Mouse (Mus musculus) intestine, embryonic 14.5 days (tissue): ENCODE measurements around the gene Lpcat3. TPM values are rescaled to one million over a fixed set of nuclear protein-coding genes. Genes with fewer than 3 reads are reported as not detected.
"Not testable (repeated sequence)": the region's sequence is repeated elsewhere in the genome, so short reads cannot be mapped to it uniquely, and the experiment has no call there.

Experiments
- ATAC-seq: fragments of 200-750 bp; cut with Nextera tagmentation; replicated peaks from 2 replicates; pipeline ENCODE4 v1.8.0; 2017; ENCODE audit warnings: low read depth, moderate number of reproducible peaks, moderate TSS enrichment, moderate library complexity; ENCODE audit not compliant: low FRiP score, low TSS enrichment
- DNase-seq: peaks from one replicate; pipeline ENCODE4 v3.0.0-alpha.2; 2018; ENCODE audit warnings: low spot score
- H3K27ac ChIP-seq: fragments of 300-500 bp; sonication (generic); 2 replicates; pipeline ENCODE4 v1.5.1; 2014; ENCODE audit warnings: low read depth, mild to moderate bottlenecking, control low read depth
- H3K27me3 ChIP-seq: fragments of 300-500 bp; sonication (generic); replicated peaks from 2 replicates; pipeline ENCODE4 v1.6.1; 2014; ENCODE audit warnings: low read length, control low read depth; ENCODE audit not compliant: control insufficient read depth, insufficient read depth
- H3K36me3 ChIP-seq: fragments of 300-500 bp; sonication (generic); 2 replicates; pipeline ENCODE4 v1.6.1; 2014; ENCODE audit warnings: low read length, control low read depth; ENCODE audit not compliant: control insufficient read depth, insufficient read depth
- H3K4me1 ChIP-seq: fragments of 300-500 bp; sonication (generic); replicated peaks from 2 replicates; pipeline ENCODE4 v1.6.1; 2014; ENCODE audit warnings: low read length, control low read depth, mixed read lengths; ENCODE audit not compliant: control insufficient read depth, insufficient read depth
- H3K4me2 ChIP-seq: fragments of 300-500 bp; sonication (generic); 2 replicates; pipeline ENCODE4 v1.6.1; 2014; ENCODE audit warnings: low read length
- H3K4me3 ChIP-seq: fragments of 300-500 bp; sonication (generic); 2 replicates; pipeline ENCODE4 v1.5.1; 2014; ENCODE audit warnings: low read depth, low read length, control low read depth, mixed read lengths
- H3K9ac ChIP-seq: fragments of 300-500 bp; sonication (generic); 2 replicates; pipeline ENCODE4 v1.6.1; 2014; ENCODE audit warnings: mild to moderate bottlenecking, low read length
- H3K9me3 ChIP-seq: fragments of 300-500 bp; sonication (generic); 2 replicates; pipeline ENCODE4 v1.6.1; 2016; ENCODE audit warnings: low read length, control low read depth; ENCODE audit not compliant: control insufficient read depth
- WGBS: fragments of 180-500 bp; shearing (Covaris S2); extraction: QIAGEN DNeasy Blood & Tissue Kit; methylation state at CpG from one replicate; pipeline ENCODE4 v1.1.7; 2014; 5-methylcytosine and 5-hydroxymethylcytosine counted together
- polyA plus RNA-seq: library from polyadenylated mRNA; unstranded; fragments of >200 nt; fragmentation: Nextera tagmentation; extraction: Ambion mirVana; gene quantifications from 2 replicates; pipeline ENCODE4 v1.2.1, GENCODE M21; 2014

Gene Lpcat3
- polyA plus RNA-seq, 1 experiment from 2014 or later, result 79.8 TPM

GRCm38 (mm10) chr6:124683591-124684417 lies 21.0 kb downstream of the Lpcat3 start:
- H3K9ac ChIP-seq, result no peak overlapping the region
- no peaks in the 10 kb centered on the region for H3K36me3 ChIP-seq
- no peaks in the 10 kb centered on the region for H3K27me3 ChIP-seq
- DNase-seq, result no peak
- no peak overlapping the region for H3K27ac ChIP-seq
- H3K4me2 ChIP-seq, result no peak overlapping the region
- no peak; the same call in 1 of the 2 replicates for ATAC-seq
- no peaks in the 10 kb centered on the region for H3K9me3 ChIP-seq
- H3K4me3 ChIP-seq, result no peak overlapping the region
- H3K4me1 ChIP-seq, result no peaks in the 10 kb centered on the region
- WGBS, result 72% methylated on average over 14 of the region's 14 CpGs

DNA sequence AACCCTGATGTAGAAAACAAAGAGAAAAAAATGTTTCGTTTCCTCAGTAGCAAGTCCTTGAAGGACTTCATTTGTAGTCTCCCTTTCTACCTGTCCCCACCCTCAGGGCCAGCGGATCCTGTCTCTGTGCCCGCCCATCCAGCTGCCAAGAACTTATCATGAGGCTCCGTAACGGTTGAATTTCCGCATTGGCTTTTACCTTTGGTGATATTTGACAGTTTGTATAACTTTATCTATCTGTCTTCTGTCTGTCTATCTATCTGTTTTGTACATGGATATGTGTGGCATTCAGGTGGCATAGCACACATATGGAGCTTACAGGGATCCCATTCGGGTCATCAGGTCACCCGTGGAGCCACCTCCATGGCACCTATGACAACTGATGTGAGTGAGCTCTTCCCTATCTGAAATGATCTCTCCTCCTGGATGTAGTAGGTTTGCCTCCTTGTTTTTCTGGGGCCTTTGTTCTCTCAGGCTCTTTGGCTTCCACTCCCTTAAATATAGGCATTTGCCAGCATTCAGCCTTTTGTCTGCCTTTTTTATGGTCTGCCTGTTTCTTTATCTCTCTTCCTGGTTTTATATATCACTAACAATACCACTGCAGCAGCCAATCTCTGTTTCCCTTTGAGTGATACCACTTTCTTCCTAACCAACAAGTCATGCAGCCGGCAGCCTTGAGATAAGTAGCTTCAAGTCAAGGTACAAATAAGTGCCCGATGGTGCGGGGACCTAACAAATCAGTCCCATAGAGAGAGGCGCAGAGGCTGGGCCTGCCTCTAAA lies 23.0 kb downstream of the Lpcat3 start:
- ATAC-seq, result peak; percentile 51
- Histone ChIP-seq H3K9ac (no peak overlapping the region), H3K27me3 (no peaks in the 10 kb centered on the region), H3K4me1 (no peaks in the 10 kb centered on the region), H3K36me3 (no peaks in the 10 kb centered on the region), H3K27ac (peak overlapping the region; percentile 62; the same call in 1 of the 2 replicates), H3K4me3 (no peak overlapping the region), H3K9me3 (no peaks in the 10 kb centered on the region), H3K4me2 (no peak overlapping the region)
- 82% methylated on average over 12 of the region's 12 CpGs for WGBS
- no peak for DNase-seq

DNA sequence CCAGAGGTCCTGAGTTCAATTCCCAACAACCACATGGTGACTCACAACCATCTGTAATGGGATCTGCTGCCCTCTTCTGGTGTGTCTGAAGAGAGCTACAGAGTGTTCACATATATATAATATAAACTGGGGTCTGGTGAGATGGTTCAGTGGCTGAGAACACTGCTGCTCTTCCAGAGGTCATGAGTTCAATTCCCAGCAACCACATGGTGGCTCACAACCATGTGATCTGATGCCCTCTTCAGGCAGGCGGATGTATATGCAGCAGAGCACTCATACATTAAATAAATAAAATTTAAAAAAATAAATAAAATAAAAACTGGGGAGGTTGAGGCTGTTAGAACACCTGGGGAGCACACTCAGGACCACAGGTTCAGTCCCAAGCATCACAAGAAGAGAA lies 23.8 kb downstream of the Lpcat3 start:
- WGBS, result 83% methylated on average over 1 of the region's 1 CpGs
- H3K27ac ChIP-seq, result peak overlapping the region; percentile 62; the same call in 1 of the 2 replicates

GRCm38 (mm10) chr6:124688151-124688758 lies 25.4 kb downstream of the Lpcat3 start:
- no peak overlapping the region for H3K9ac ChIP-seq
- 0 out of 2 replicates have a peak, but pooled peaks cover 2% of the 10 kb centered on the region for H3K4me1 ChIP-seq
- H3K4me3 ChIP-seq, result no peak overlapping the region
- DNase-seq, result no peak
- H3K9me3 ChIP-seq, result no peaks in the 10 kb centered on the region
- no peak for ATAC-seq
- no peak overlapping the region for H3K27ac ChIP-seq
- 77% methylated on average over 8 of the region's 8 CpGs for WGBS
- H3K36me3 ChIP-seq, result no peaks in the 10 kb centered on the region
- no peak overlapping the region for H3K4me2 ChIP-seq
- H3K27me3 ChIP-seq, result no peaks in the 10 kb centered on the region

More for the DNA sequence above, 23.8 kb downstream of the Lpcat3 start:
- not testable (repeated sequence) for DNase-seq, H3K9me3 ChIP-seq, H3K4me2 ChIP-seq, H3K4me1 ChIP-seq, H3K4me3 ChIP-seq, H3K36me3 ChIP-seq, H3K27me3 ChIP-seq, ATAC-seq, H3K9ac ChIP-seq

DNA sequence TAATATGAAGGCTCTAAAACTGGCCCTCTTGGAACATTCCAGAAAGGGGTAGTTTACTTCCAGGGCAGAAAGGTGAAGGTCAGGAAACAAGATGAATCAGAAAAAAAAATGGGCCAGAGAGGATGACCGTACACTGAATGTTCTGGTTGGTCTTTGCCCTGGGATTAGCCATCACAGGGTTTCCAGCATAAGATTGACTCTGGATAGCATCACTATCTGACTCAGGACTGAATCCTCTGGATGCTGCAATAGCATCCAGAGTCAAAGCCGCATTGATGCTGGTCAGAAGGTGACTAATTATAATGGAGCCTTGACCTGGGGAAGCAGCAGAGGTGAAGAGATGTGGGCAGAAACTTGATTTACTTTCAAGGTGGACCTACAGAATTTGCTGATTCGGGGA lies 26.2 kb downstream of the Lpcat3 start:
- DNase-seq, result no peak
- ATAC-seq, result no peak
- Histone ChIP-seq H3K36me3 (no peaks in the 10 kb centered on the region), H3K4me3 (no peak overlapping the region), H3K9ac (no peak overlapping the region), H3K4me1 (0 out of 2 replicates have a peak, but pooled peaks cover 5% of the 10 kb centered on the region), H3K27ac (no peak overlapping the region), H3K9me3 (no peaks in the 10 kb centered on the region), H3K4me2 (no peak overlapping the region), H3K27me3 (no peaks in the 10 kb centered on the region)
- 85% methylated on average over 3 of the region's 3 CpGs for WGBS

GRCm38 (mm10) chr6:124690517-124690916 lies 27.7 kb downstream of the Lpcat3 start:
- no peak for ATAC-seq
- no peaks in the 10 kb centered on the region for H3K36me3 ChIP-seq
- WGBS, result 95% methylated on average over 3 of the region's 3 CpGs
- peaks cover 10% of the 10 kb centered on the region for H3K4me1 ChIP-seq
- H3K4me3 ChIP-seq, result no peak overlapping the region
- DNase-seq, result no peak
- H3K4me2 ChIP-seq, result no peak overlapping the region
- no peaks in the 10 kb centered on the region for H3K27me3 ChIP-seq
- no peak overlapping the region for H3K9ac ChIP-seq
- no peaks in the 10 kb centered on the region for H3K9me3 ChIP-seq
- no peak overlapping the region for H3K27ac ChIP-seq

DNA sequence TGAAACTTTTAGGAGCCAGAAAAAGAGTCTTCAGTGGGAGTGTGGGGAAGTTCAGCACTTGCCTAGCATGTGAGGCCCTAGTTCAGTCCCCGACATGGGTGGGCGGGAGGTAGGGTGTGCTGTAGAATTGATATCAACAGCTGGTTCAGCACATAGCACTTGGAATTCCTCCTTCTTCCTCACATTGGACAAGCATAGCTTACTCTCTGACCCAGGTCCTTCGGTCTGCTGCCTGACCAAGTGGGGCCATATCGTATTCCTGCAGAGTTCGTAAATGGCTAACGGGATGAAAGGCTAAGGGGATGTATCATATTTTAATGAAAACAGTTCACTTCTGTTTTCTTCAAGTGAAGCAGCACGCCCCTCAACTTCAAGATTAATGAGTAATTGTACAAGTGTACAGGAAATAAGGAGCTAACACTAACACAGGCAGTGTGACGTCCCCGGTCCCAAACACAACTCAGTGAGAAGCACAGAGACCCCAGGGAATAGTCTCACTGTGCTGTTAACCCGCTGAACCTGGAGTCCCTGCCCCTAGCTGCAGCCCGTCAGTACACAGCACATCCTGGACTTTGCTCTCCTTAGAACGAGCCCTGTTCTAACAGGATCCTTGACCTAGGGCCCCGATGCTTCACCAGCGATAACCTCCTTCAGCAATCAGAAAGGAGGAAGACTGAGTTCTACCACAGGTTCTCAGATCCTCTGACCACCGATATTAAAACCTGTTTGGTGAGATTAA lies 30.6 kb downstream of the Lpcat3 start:
- Histone ChIP-seq H3K27me3 (no peaks in the 10 kb centered on the region), H3K4me1 (peaks cover 10% of the 10 kb centered on the region), H3K9me3 (no peaks in the 10 kb centered on the region), H3K27ac (0 out of 2 replicates have a peak overlapping the region, but pooled peaks have one; percentile 2), H3K36me3 (no peaks in the 10 kb centered on the region; the same call in 1 of the 2 replicates), H3K4me3 (no peak overlapping the region), H3K9ac (no peak overlapping the region), H3K4me2 (no peak overlapping the region)
- ATAC-seq (peak; percentile 38; the same call in 1 of the 2 replicates), DNase-seq (no peak)
- 67% methylated on average over 15 of the region's 15 CpGs for WGBS
